Mouse (Mus musculus) frontal cortex, postnatal 10 days (tissue): ENCODE data around the gene Hist1h4f.
A peak's percentile ranks its signal among the peaks of the same experiment; 100 is the strongest.

ENCODE experiments used
- DNase-seq, 2 experiments: peaks; one replicate each; pipeline ENCODE4 v3.0.0; 2022; ENCODE audit warnings: low spot score in 2 of 2, mixed read lengths in 1 of 2

The Hist1h4f gene

GRCm38 (mm10) chr13:23533560-23534367, 17.7 kb downstream of the Hist1h4f start, which contains the start of gene Hist1h2af:
TSS of gene Hist1h2af (plus strand) at chr13:23533906.
- peak; percentile 61 to 64 for DNase-seq

DNA sequence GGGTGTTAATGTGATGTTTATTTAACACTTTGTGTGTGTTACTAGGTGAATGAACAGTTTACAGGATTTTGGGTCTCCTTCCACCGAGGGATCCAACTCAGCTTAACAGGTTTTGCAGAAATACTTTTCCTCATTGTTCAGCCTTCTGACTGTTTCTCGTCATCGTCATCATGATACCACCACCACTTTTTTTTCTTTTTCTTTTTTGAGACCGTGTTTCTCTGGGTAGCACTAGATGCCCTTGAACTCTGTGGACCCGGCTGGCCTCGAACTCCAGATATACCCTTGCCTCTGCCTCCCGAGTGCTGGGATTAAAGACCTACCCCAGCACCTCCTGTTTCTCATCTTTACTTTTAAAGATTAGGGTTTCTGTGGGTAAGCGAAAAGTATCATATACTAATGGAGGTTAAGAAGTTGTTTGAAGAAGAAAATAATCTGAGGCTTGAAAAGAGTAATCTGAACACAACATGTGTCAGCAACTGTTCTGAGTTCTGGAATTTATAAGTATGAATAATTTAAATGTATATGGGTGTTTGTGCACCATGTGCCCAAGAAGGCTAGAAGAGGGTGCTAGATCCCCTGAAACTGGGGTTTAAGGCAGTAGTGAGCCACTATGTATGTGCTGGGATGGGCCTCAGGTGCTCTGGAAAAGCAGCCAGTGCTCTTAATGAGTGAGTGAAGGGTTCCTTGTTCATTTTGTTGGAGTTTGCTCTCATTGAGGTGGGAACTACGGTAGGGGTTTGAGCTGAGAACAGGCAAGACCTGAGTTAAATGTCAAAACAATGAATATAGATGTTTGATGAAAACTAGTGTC, 19.0 kb downstream of the Hist1h4f start:
- no peak for DNase-seq

DNA sequence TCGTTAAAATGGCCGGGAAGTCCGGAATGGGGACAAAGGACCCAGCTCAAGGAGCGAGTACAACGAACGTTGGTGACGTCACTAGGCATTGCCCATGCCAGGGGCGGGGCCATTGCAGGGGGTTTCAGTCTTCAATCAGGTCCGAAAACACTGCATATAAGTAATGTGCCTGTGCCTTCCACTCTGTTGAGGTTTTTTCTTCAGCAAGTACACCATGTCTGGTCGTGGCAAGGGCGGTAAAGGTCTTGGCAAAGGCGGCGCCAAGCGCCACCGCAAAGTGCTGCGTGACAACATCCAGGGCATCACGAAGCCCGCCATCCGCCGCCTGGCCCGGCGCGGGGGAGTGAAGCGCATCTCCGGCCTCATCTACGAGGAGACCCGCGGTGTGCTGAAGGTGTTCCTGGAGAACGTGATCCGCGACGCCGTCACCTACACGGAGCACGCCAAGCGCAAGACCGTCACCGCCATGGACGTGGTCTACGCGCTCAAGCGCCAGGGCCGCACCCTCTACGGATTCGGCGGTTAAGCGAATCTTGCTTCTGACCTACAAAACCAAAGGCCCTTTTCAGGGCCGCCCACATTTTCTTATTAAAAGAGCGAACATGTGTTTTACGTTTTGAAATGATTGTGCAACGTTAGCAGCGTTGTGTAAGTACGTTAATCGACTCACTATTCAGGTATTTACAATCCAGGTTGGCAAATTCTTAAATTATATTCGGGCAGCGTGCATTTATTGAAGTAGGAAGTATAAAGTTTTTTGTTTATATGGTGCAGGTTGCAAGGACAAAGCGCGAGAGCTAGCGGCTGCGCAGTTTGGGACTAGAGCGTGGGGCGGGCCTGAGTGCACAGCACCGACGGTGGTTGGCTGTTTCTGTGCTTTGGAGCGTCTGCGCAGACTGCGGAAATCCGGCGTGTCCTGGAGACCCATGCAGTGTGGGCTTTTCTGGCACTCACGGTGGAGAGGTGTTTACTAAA, 20.3 kb downstream of the Hist1h4f start, which contains the start of gene Hist1h4h:
Gene Hist1h4h (plus strand): TSS at position 150 of the 975 bp plus-strand sequence.
- peak; percentile 96 to 97 for DNase-seq

GRCm38 (mm10) chr13:23530181-23530900, 21.1 kb downstream of the Hist1h4f start:
- DNase-seq = peak in 1 of 2 experiments; percentile 67

- no peak for DNase-seq
Measured at GRCm38 (mm10) chr13:23529480-23530165, 21.8 kb downstream of the Hist1h4f start.

- DNase-seq = no peak
Measured at GRCm38 (mm10) chr13:23529005-23529404, 22.4 kb downstream of the Hist1h4f start.

DNA sequence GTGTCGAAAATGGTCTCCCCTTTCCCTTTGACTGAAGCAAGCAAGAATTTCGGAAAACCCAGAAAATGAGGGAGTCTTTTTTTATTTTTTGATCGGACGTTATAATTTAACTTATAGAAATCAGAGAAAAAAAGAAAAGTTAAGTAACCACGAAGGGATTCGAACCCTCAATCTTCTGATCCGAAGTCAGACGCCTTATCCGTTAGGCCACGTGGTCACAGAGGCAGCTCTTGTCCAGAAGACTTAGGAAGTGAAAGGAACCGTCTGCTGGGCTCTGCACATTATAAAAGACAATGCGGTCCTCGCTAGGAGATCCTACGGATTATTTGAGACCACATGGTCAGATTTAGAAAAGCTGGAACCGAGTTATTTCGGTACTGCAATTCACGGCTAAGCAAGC, 25.1 kb downstream of the Hist1h4f start:
- peak; percentile 71 to 89 for DNase-seq

DNA sequence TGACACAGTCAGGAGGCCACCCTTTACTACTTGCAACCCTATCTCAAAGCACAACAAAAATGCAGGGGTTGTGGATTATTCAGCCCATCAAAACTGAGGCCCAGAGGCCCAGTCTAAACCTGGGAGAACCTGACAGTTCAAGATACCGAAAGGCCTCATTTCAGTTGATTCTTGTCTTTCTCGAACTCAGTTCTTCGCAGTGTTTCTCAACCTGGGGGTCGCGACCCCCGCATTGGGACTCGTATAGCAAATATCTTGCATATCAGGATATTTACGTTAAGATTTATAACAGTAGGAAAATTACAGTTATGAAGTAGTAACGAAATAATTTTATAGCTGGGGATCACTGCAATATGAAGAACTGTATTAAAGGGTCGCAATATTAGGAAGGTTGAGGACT, 25.5 kb downstream of the Hist1h4f start:
- DNase-seq = no peak

- DNase-seq = peak in 1 of 2 experiments; percentile 65
Measured at GRCm38 (mm10) chr13:23524654-23525053, 26.8 kb downstream of the Hist1h4f start.

DNA sequence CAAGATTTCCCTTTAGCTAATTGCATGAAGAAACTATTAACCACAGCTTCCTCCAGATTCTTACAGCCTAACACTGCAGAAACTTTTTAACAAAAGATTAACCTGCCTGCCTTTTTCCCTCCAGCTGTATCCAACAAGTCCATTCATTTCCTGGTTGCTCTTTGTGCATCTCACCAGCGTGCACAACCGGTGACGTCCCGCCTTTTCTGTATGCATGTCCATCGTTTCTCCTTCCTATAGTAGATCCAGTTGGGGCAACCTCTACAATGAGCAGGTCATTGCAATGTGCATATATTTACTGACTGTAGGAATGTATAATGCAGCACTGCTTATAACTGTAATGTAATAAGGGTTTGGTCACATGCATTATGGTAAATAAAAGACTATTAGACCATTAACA, 27.5 kb downstream of the Hist1h4f start:
- no peak for DNase-seq

- peak in 1 of 2 experiments; percentile 69 for DNase-seq
Measured at GRCm38 (mm10) chr13:23521703-23522102, 29.7 kb downstream of the Hist1h4f start.

- DNase-seq = peak in 1 of 2 experiments; percentile 79
Measured at GRCm38 (mm10) chr13:23519416-23519815, 32.0 kb downstream of the Hist1h4f start.

DNA sequence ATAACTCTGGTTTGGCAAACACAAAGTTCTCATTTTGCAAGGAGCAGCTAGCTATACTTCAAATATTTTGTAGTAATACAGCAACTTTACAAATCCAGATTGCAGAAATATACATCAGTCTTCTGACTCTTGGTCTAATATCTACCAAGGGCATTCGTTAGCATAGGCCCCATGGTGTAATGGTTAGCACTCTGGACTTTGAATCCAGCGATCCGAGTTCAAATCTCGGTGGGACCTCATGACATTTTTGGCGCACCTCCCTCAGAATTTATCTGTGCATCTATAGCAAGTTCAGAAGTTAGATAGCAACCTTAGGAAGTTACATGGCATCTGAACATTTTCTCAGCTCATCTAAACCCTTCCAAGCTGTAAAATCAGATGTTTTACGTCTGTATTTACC, 32.6 kb downstream of the Hist1h4f start:
- DNase-seq = peak in 1 of 2 experiments; percentile 71

- no peak for DNase-seq
Measured at GRCm38 (mm10) chr13:23518295-23518603, 33.2 kb downstream of the Hist1h4f start.

- peak; percentile 72 to 85 for DNase-seq
Measured at GRCm38 (mm10) chr13:23517603-23518294, 33.7 kb downstream of the Hist1h4f start.

DNA sequence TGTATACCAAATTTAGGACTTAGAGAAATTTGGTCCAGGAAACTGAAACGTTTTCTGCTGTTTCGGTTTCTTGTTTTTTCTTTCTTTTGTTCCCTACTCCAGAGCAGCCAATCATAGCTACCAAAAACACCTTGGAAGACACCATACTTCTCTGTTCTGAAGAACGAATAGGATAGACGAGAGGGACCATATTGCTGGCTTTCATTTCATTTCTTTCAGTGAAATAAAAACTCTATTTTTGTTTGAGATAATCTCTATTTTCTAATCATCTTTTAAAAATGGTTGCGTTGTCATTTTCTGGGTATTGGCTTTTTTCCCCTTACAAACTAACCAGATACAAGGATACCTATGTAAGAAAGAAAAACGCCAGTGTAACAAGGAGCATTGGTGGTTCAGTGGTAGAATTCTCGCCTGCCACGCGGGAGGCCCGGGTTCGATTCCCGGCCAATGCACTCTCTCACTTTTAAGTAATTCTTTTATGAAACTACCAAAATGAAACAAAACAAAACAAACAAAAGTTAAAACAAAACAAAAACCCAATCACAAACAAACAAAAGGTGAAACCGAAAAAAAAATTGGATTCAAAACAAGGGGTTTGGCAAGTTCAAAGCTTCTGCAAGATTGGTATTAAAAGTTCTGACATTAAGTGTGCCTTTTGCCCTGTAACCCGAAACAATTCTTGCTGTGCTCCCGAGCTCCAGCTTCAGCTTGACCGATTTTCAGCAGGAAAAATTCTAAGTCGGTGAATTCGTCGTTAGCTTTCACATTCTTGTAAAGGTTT, 34.4 kb downstream of the Hist1h4f start:
- peak in 1 of 2 experiments; percentile 65 for DNase-seq

DNA sequence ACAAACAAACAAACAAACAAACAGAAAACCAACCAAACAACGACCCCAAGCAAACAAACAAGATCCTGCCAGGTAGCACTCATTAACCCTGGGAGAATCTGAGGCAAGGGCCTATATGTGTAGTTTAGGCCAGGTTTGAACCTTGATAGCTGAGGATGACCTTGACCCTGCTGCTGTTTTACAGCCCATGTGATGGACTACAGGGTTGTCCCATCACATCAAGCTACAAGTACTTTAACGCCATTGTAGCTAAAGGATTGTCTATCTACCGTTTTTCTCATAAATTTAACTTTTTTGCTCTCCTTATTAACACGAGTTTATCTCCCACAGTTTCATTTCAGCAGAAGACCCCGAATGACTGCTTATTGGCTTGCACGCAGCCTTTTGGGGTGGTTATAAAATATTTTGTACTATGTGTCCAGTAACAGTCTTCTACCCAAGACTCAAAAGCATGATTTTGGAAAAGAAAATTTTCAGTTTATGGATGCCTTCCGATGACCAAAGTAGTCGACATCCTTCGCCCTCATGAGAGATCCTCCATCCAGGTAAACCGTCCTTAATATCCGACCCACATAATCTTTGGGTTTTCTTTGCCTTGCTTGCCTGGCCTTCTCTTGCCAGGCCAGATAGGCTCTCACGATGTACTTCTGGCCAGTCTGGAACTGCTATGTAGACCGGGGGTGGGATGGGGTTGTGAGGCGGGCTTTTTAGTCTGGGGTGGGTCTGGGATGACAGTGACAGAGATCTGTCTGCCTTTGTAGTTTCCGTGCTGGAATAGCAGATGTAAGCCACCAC, 35.4 kb downstream of the Hist1h4f start:
- no peak for DNase-seq

DNA sequence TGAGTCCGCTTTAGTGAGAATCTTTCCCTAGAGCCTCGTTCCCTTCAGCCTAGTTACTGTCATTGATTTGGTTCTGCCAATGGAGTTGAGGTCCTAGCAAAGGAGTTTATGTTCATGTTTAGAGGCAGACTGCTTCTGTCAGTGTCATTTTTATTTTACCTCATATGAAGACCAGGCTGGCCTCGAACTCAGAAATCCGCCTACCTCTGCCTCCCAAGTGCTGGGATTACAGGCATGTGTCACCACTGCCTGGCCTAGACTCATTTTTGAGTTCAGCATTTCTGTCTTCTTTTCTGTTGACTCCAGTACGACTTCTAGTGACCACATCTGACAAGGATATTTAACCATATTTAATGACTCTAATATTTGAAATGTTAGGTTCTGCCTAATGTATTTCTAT, 36.2 kb downstream of the Hist1h4f start:
- no peak for DNase-seq
